Mouse (Mus musculus) heart, embryonic 14.5 days (tissue): ENCODE data around the gene Klf11. TPM values are rescaled to one million over a fixed set of nuclear protein-coding genes. Genes with fewer than 3 reads are reported as not detected.

ENCODE experiments used
- ATAC-seq: fragments of 200-750 bp; cut with Nextera tagmentation; 2 replicates; pipeline ENCODE4 v1.8.0; 2017; ENCODE audit warnings: low read depth, moderate TSS enrichment; ENCODE audit not compliant: insufficient number of reproducible peaks, insufficient read depth, low FRiP score
- H3K27ac ChIP-seq, 2 experiments: fragments of 200-500 bp in 1 of 2; fragments of 300-500 bp in 1 of 2; sonication (generic) in 1 of 2; replicated peaks in 1 of 2; 2 replicates each; pipeline ENCODE4 v1.5.1; 2012 to 2014; ENCODE audit warnings: low read depth in 2 of 2, low read length in 2 of 2, control low read depth in 1 of 2, mild to moderate bottlenecking in 1 of 2, mixed read lengths in 1 of 2; ENCODE audit not compliant: control insufficient read depth in 1 of 2, insufficient read depth in 1 of 2
- H3K27me3 ChIP-seq: fragments of 300-500 bp; sonication (generic); 2 replicates; pipeline ENCODE4 v1.6.1; 2014; ENCODE audit warnings: mild to moderate bottlenecking, low read length, control low read depth; ENCODE audit not compliant: control insufficient read depth, insufficient read depth
- H3K36me3 ChIP-seq: fragments of 300-500 bp; sonication (generic); 2 replicates; pipeline ENCODE4 v1.6.1; 2014; ENCODE audit warnings: mild to moderate bottlenecking, control low read depth, low read length, mixed read lengths; ENCODE audit not compliant: control insufficient read depth, insufficient read depth
- H3K4me1 ChIP-seq, 2 experiments: fragments of 200-500 bp in 1 of 2; fragments of 300-500 bp in 1 of 2; sonication (generic) in 1 of 2; 2 replicates each; pipeline ENCODE4 v1.6.1; 2012 to 2014; ENCODE audit warnings: low read length in 2 of 2, control low read depth in 1 of 2, mixed read lengths in 1 of 2; ENCODE audit not compliant: control insufficient read depth in 2 of 2, insufficient read depth in 2 of 2
- H3K4me2 ChIP-seq: fragments of 300-500 bp; sonication (generic); 2 replicates; pipeline ENCODE4 v1.6.1; 2014; ENCODE audit warnings: mild to moderate bottlenecking, low read length
- H3K4me3 ChIP-seq, 2 experiments: fragments of 200-500 bp in 1 of 2; fragments of 300-500 bp in 1 of 2; sonication (generic) in 1 of 2; 2 replicates each; pipeline ENCODE4 v1.5.1; 2012 to 2014; ENCODE audit warnings: low read length in 2 of 2, mild to moderate bottlenecking in 2 of 2, control low read depth in 1 of 2, low read depth in 1 of 2, moderate library complexity in 1 of 2; ENCODE audit not compliant: control insufficient read depth in 1 of 2, insufficient read depth in 1 of 2
- H3K9ac ChIP-seq: fragments of 300-500 bp; sonication (generic); 2 replicates; pipeline ENCODE4 v1.6.1; 2014; ENCODE audit warnings: mild to moderate bottlenecking, low read length
- H3K9me3 ChIP-seq: fragments of 300-500 bp; sonication (generic); 2 replicates; pipeline ENCODE4 v1.6.1; 2016; ENCODE audit warnings: low read length, control low read depth; ENCODE audit not compliant: control insufficient read depth
- WGBS: fragments of 180-500 bp; shearing (Covaris S2); extraction: QIAGEN DNeasy Blood & Tissue Kit; methylation state at CpG from one replicate; pipeline ENCODE4 v1.1.7; 2014; 5-methylcytosine and 5-hydroxymethylcytosine counted together
- polyA plus RNA-seq: library from polyadenylated mRNA; unstranded; fragments of >200 nt; fragmentation: Nextera tagmentation; extraction: Ambion mirVana; gene quantifications from 2 replicates; pipeline ENCODE4 v1.2.1, GENCODE M21; 2014

Gene Klf11
- polyA plus RNA-seq, 1 experiment from 2014 or later: 22.3 TPM

DNA sequence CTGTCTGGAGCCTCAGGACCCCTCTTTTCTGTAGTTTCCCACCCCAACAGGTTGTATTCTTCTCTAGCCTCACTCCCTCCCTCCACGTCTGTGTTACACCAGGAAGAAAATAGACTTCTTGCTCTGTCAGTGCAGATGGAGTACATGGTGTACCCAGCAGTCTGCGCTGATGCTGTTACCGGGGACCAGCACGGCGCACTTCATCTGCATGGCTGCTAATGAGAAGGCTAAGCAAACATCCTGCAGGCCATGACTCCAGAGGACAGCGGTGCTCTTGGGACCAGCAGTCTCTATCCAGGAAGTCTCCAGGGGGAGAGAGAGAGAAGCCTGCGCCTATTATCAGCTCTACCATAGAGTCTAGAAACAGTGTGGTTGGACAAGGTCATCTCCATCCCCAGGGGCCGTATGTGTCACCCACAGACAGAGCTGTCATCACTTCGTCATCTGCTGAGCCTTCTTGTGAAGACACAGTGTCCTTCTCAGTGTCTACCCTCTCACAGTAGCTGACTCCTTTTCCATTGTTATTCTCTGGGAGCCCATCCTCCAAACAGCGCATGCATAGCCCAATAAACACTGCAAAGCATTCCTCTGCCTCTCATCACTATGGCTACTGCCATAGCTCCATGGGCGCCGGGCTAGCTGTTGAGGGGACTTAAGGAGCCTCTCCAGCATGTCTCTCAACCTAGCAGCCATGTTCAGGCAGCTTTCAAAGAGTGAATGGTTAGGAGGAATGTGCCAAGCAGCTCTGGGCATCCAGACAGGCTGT, 27.4 kb upstream of the Klf11 start:
- WGBS: 56% methylated on average over 12 of the region's 12 CpGs
- 0 out of 2 replicates have a peak, but pooled peaks have one; percentile 8 for ATAC-seq
- no peak overlapping the region for H3K27ac ChIP-seq
- H3K36me3 ChIP-seq: no peaks in the 10 kb centered on the region
- H3K9ac ChIP-seq: no peak overlapping the region
- no peak overlapping the region for H3K4me2 ChIP-seq
- H3K9me3 ChIP-seq: no peaks in the 10 kb centered on the region
- H3K27me3 ChIP-seq: no peaks in the 10 kb centered on the region
- H3K4me1 ChIP-seq: peaks cover 11 to 21% of the 10 kb centered on the region in 2 experiments; a peak in 3 of 4 replicates
- no peak overlapping the region for H3K4me3 ChIP-seq

GRCm38 (mm10) chr12:24626401-24626800, 24.7 kb upstream of the Klf11 start:
- Histone ChIP-seq H3K27ac (no peak overlapping the region), H3K4me3 (no peak overlapping the region), H3K4me2 (no peak overlapping the region), H3K9me3 (no peaks in the 10 kb centered on the region), H3K4me1 (peaks cover 11 to 21% of the 10 kb centered on the region in 2 experiments; a peak in 3 of 4 replicates), H3K9ac (no peak overlapping the region), H3K36me3 (no peaks in the 10 kb centered on the region), H3K27me3 (no peaks in the 10 kb centered on the region)
- 85% methylated on average over 5 of the region's 5 CpGs for WGBS
- no peak for ATAC-seq

- WGBS: 33% methylated on average over 3 of the region's 3 CpGs
- H3K27ac ChIP-seq: no peak overlapping the region
- H3K9ac ChIP-seq: no peak overlapping the region
- H3K4me2 ChIP-seq: no peak overlapping the region
- peak; percentile 54; the same call in 1 of the 2 replicates for ATAC-seq
- no peaks in the 10 kb centered on the region for H3K36me3 ChIP-seq
- no peaks in the 10 kb centered on the region for H3K27me3 ChIP-seq
- peaks cover 11 to 21% of the 10 kb centered on the region in 2 experiments; a peak in 3 of 4 replicates for H3K4me1 ChIP-seq
- no peaks in the 10 kb centered on the region for H3K9me3 ChIP-seq
- H3K4me3 ChIP-seq: no peak overlapping the region
Measured at GRCm38 (mm10) chr12:24627215-24627614, 23.9 kb upstream of the Klf11 start.

- no peak overlapping the region for H3K27ac ChIP-seq
- H3K9me3 ChIP-seq: no peaks in the 10 kb centered on the region
- H3K27me3 ChIP-seq: no peaks in the 10 kb centered on the region
- no peak overlapping the region for H3K9ac ChIP-seq
- H3K4me1 ChIP-seq: peaks cover 16 to 23% of the 10 kb centered on the region in 2 experiments
- no peak overlapping the region for H3K4me2 ChIP-seq
- 77% methylated on average over 1 of the region's 1 CpGs for WGBS
- H3K36me3 ChIP-seq: no peaks in the 10 kb centered on the region
- H3K4me3 ChIP-seq: no peak overlapping the region
- no peak for ATAC-seq
Measured at GRCm38 (mm10) chr12:24630220-24630619, 20.9 kb upstream of the Klf11 start.

DNA sequence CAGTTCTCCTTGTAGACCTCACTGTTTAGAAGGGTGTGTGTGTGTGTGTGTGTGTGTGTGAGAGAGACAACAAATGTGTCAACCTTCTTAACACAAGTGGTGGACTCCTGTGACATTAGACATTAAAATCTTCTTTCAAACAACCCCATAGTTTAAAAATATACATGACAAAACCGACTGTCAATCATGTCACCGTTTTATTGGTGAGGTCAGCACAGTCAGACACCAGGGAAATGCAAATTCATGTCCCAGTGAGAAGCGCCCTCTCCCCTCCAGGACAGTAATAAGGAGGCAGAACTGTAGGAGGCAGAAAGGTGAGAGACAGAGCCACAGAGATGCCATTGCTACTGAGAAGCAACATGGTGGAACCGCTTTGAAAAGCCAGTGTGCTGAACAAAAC, 18.7 kb upstream of the Klf11 start:
- ATAC-seq: no peak
- Histone ChIP-seq H3K36me3 (no peaks in the 10 kb centered on the region), H3K4me1 (peaks cover 14 to 22% of the 10 kb centered on the region in 2 experiments), H3K4me2 (no peak overlapping the region), H3K4me3 (no peak overlapping the region), H3K9me3 (no peaks in the 10 kb centered on the region), H3K27ac (no peak overlapping the region), H3K9ac (no peak overlapping the region), H3K27me3 (no peaks in the 10 kb centered on the region)
- 56% methylated on average over 4 of the region's 4 CpGs for WGBS

- no peaks in the 10 kb centered on the region for H3K36me3 ChIP-seq
- WGBS: 70% methylated on average over 1 of the region's 1 CpGs
- no peaks in the 10 kb centered on the region for H3K27me3 ChIP-seq
- H3K4me2 ChIP-seq: no peak overlapping the region
- ATAC-seq: no peak
- H3K4me1 ChIP-seq: peaks cover 14 to 22% of the 10 kb centered on the region in 2 experiments
- H3K27ac ChIP-seq: peak overlapping the region; percentile 55 to 56; a peak in 2 of 4 replicates
- no peak overlapping the region for H3K9ac ChIP-seq
- H3K4me3 ChIP-seq: no peak overlapping the region
- H3K9me3 ChIP-seq: no peaks in the 10 kb centered on the region
Measured at GRCm38 (mm10) chr12:24633753-24634191, 17.3 kb upstream of the Klf11 start.

DNA sequence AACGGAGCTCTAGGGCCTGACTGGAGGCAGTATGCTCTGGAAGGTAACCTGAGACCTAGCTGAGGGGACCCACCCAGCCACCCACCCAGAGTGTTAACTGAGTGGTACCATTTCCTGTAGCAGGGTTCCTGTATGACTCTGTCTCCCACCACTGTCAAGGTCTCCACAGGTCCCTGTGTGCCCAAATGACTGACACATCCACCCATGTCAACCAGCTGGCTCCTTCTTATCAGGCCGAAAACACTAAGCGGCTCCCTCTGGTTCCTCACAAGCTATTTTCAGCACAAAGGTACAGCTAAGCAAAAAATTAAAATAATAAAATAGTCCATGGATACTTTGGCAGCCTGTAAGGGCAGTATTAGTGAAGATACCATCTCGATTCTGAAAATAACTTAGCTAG, 16.9 kb upstream of the Klf11 start:
- H3K27me3 ChIP-seq: no peaks in the 10 kb centered on the region
- no peaks in the 10 kb centered on the region for H3K9me3 ChIP-seq
- peak overlapping the region; percentile 55 to 56; a peak in 2 of 4 replicates for H3K27ac ChIP-seq
- no peak overlapping the region for H3K4me2 ChIP-seq
- H3K4me3 ChIP-seq: no peak overlapping the region
- H3K36me3 ChIP-seq: no peaks in the 10 kb centered on the region
- no peak overlapping the region for H3K9ac ChIP-seq
- WGBS: 31% methylated on average over 4 of the region's 4 CpGs
- peaks cover 14 to 22% of the 10 kb centered on the region in 2 experiments for H3K4me1 ChIP-seq
- ATAC-seq: no peak
